Mouse (Mus musculus): Measurements from ENCODE around the gene 3110082I17Rik. TPM values are rescaled to one million over a fixed set of nuclear protein-coding genes. Genes with fewer than 3 reads are reported as not detected.

3110082I17Rik gene
- polyA plus RNA-seq, 1 experiment from 2014 or later: 19.7 TPM

DNA sequence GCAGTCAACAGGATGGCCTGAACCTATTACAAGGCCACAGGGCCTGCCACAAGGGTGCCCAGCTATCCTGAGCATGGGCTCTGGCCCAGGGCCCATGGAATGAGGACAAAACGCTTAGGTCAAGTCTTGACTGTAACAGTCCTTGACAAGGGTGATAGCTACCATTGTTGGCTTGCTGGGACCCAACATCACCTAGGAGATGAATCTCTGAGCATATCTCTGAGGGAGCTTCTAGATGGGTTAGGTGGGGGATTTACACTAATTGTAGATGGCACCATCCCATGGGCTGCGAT is 18.7 kb downstream of the 3110082I17Rik start:
- Histone ChIP-seq H3K4me1 (replicated peaks; ENCODE audit: control insufficient read depth, insufficient read depth) (no peaks in the 10 kb centered on the region; the same call in 1 of the 2 replicates), H3K36me3 (ENCODE audit: control insufficient read depth, insufficient read depth, low read length) (no peaks in the 10 kb centered on the region), H3K9me3 (ENCODE audit: control insufficient read depth, low read length) (no peaks in the 10 kb centered on the region), H3K4me3 (ENCODE audit: low read depth, low read length) (no peak overlapping the region), H3K27me3 (ENCODE audit: control insufficient read depth, insufficient read depth, low read length) (no peaks in the 10 kb centered on the region), H3K4me2 (replicated peaks; ENCODE audit: low read depth) (no peak overlapping the region), H3K27ac (replicated peaks) (no peak overlapping the region), H3K9ac (ENCODE audit: low read length) (no peak overlapping the region)
- 98% methylated on average over 2 of the region's 2 CpGs for WGBS
- ATAC-seq (ENCODE audit: low FRiP score, low TSS enrichment): no peak
- TF ChIP-seq EP300 (optimal IDR thresholded peaks at IDR 0.05) (no peak), CTCF (IDR thresholded peaks at IDR 0.05; ENCODE audit: low read depth) (no peak)
- DNase-seq (ENCODE audit: low spot score): no peak

DNA sequence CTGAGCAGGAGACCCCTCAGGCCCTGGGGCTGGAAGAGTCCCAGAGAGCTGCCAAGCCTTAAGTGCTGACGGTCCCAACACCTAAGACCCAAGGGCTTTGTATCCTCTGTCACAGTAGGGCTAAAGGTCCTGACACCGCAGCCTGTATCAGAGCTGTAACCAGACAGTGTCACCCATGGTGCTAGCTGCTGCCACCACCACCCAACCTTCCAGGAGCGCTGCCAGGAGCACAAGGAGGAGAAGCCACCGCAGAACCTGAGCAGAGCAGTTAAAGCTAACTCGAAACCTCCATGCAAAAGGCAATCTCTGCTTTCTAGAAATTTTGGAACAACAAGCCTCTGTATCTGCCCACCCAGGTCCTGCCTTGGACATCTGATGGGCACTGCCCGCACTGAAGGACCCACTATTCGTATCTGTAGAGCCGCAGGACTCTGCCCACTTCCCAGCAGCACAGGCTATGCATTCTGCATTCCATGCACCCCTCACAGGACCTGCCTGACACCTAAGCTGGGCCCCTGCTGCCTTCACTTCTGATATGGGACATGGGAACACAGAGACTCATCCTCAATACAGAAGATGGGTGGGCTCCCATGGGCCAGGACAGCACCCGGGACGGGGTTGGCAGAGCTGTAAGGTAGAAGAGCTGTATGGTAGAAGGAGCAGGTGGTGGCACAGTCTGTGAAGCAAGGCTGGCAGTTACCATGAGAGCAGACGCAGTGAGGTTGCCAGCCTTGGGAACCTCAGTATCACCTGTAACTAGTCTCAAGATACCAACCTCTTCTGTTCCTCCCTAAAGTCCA is 19.2 kb downstream of the 3110082I17Rik start:
- Histone ChIP-seq H3K4me3 (ENCODE audit: low read depth, low read length) (no peak overlapping the region), H3K27ac (replicated peaks) (no peak overlapping the region), H3K4me1 (replicated peaks; ENCODE audit: control insufficient read depth, insufficient read depth) (no peaks in the 10 kb centered on the region; the same call in 1 of the 2 replicates), H3K36me3 (ENCODE audit: control insufficient read depth, insufficient read depth, low read length) (no peaks in the 10 kb centered on the region), H3K9me3 (ENCODE audit: control insufficient read depth, low read length) (no peaks in the 10 kb centered on the region), H3K27me3 (ENCODE audit: control insufficient read depth, insufficient read depth, low read length) (no peaks in the 10 kb centered on the region), H3K9ac (ENCODE audit: low read length) (no peak overlapping the region), H3K4me2 (replicated peaks; ENCODE audit: low read depth) (no peak overlapping the region)
- ATAC-seq (ENCODE audit: low FRiP score, low TSS enrichment) (no peak), DNase-seq (ENCODE audit: low spot score) (no peak)
- 96% methylated on average over 11 of the region's 11 CpGs for WGBS
- no peak for TF ChIP-seq EP300 (optimal IDR thresholded peaks at IDR 0.05)
- TF ChIP-seq CTCF (IDR thresholded peaks at IDR 0.05; ENCODE audit: low read depth): no peak

DNA sequence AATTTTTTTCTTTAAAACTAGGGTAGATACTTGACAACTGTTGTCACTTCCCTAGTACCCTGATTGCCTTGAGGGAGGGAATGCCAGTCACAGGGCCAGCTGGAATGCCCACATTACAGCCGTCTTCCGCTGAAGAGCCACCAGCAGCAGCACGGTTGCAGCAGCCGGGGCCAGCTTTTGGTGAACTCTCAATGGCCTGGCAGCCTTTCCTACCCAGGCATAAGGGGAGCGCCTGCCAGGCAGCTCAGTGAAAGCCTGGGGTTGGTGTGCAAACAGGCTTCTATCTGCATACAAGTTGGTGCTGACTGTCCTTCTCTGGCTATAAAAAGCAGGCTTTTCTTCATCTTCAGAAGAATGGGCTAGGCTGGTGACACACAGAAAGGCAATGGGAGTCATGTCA is 19.9 kb downstream of the 3110082I17Rik start:
- ATAC-seq (ENCODE audit: low FRiP score, low TSS enrichment) (no peak), DNase-seq (ENCODE audit: low spot score) (no peak)
- Histone ChIP-seq H3K36me3 (ENCODE audit: control insufficient read depth, insufficient read depth, low read length) (no peaks in the 10 kb centered on the region), H3K4me3 (ENCODE audit: low read depth, low read length) (no peak overlapping the region), H3K9ac (ENCODE audit: low read length) (no peak overlapping the region), H3K4me1 (replicated peaks; ENCODE audit: control insufficient read depth, insufficient read depth) (no peaks in the 10 kb centered on the region; the same call in 1 of the 2 replicates), H3K4me2 (replicated peaks; ENCODE audit: low read depth) (no peak overlapping the region), H3K27ac (replicated peaks) (no peak overlapping the region), H3K9me3 (ENCODE audit: control insufficient read depth, low read length) (no peaks in the 10 kb centered on the region), H3K27me3 (ENCODE audit: control insufficient read depth, insufficient read depth, low read length) (no peaks in the 10 kb centered on the region)
- WGBS: 74% methylated on average over 5 of the region's 5 CpGs
- no peak for TF ChIP-seq EP300 (optimal IDR thresholded peaks at IDR 0.05)
- no peak for TF ChIP-seq CTCF (IDR thresholded peaks at IDR 0.05; ENCODE audit: low read depth)

DNA sequence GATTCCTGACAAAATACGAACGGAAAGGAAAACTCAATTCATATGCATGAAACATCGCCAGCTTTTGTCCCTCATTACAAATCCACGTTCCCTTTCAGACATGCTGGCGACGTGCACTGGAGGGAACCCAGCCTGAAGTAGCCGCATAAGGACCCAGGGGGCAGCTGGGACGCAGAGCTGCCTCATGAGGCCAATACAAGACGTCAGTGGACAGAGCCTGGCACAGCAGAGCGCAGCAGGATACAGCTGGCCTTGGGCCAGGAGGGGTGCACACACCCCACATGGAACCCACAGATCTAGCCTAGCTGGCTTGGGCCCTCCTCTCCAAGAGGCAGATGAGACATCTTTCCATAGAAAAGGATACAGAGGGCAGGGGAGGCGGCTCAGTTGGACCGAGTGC is 21.9 kb downstream of the 3110082I17Rik start:
- no peak overlapping the region for H3K4me3 ChIP-seq (ENCODE audit: low read depth, low read length)
- TF ChIP-seq EP300 (optimal IDR thresholded peaks at IDR 0.05) (no peak), CTCF (IDR thresholded peaks at IDR 0.05; ENCODE audit: low read depth) (no peak)
- ATAC-seq (ENCODE audit: low FRiP score, low TSS enrichment) (no peak), DNase-seq (ENCODE audit: low spot score) (no peak)
- H3K9me3 ChIP-seq (ENCODE audit: control insufficient read depth, low read length): no peaks in the 10 kb centered on the region
- no peak overlapping the region for H3K4me2 ChIP-seq (replicated peaks; ENCODE audit: low read depth)
- no peaks in the 10 kb centered on the region for H3K27me3 ChIP-seq (ENCODE audit: control insufficient read depth, insufficient read depth, low read length)
- no peak overlapping the region for H3K9ac ChIP-seq (ENCODE audit: low read length)
- 79% methylated on average over 12 of the region's 12 CpGs for WGBS
- H3K27ac ChIP-seq (replicated peaks): no peak overlapping the region
- H3K36me3 ChIP-seq (ENCODE audit: control insufficient read depth, insufficient read depth, low read length): no peaks in the 10 kb centered on the region
- H3K4me1 ChIP-seq (replicated peaks; ENCODE audit: control insufficient read depth, insufficient read depth): no peaks in the 10 kb centered on the region; the same call in 1 of the 2 replicates

DNA sequence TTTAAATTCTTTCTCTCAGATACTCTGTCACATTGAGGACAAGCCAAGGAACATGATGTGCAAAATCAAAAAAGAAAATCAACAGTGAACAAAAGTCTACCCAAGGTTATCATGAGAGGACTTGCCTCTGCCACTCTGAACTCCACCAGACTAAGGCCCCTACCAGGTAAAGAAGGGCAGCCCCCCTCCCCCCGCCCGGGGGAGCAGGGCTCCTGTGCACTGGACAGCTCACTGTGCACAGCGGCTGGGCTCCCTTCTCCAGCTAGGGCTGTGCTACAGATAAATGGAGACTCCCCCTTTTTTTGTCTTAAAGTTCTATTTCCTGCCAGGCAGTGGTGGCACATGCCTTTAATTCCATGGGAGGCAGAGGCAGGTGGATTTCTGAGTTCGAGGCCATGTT is 22.6 kb downstream of the 3110082I17Rik start:
- Histone ChIP-seq H3K27ac (replicated peaks) (no peak overlapping the region), H3K4me2 (replicated peaks; ENCODE audit: low read depth) (no peak overlapping the region), H3K9ac (ENCODE audit: low read length) (no peak overlapping the region), H3K4me3 (ENCODE audit: low read depth, low read length) (no peak overlapping the region), H3K9me3 (ENCODE audit: control insufficient read depth, low read length) (no peaks in the 10 kb centered on the region), H3K36me3 (ENCODE audit: control insufficient read depth, insufficient read depth, low read length) (no peaks in the 10 kb centered on the region), H3K27me3 (ENCODE audit: control insufficient read depth, insufficient read depth, low read length) (no peaks in the 10 kb centered on the region), H3K4me1 (replicated peaks; ENCODE audit: control insufficient read depth, insufficient read depth) (no peaks in the 10 kb centered on the region; the same call in 1 of the 2 replicates)
- 85% methylated on average over 4 of the region's 4 CpGs for WGBS
- TF ChIP-seq EP300 (optimal IDR thresholded peaks at IDR 0.05) (no peak), CTCF (IDR thresholded peaks at IDR 0.05; ENCODE audit: low read depth) (no peak)
- no peak for ATAC-seq (ENCODE audit: low FRiP score, low TSS enrichment)
- DNase-seq (ENCODE audit: low spot score): no peak

DNA sequence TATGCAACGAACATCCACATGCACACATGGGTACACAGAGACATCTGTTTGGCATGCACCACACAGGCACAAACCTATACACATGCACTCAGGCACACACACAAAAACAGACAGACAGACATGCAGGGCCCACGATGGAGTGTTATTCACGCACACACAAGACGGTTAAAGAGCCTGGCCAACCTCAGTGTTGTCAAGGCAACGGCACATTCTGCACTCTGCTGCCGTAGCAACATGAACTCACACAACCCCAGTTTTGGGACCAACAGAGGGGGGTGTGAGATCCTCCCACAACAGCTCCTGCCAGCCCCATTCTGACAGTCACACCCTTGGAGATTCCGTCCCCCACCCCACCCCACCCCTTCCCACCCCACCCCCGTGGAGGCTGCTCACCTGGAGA is 25.4 kb downstream of the 3110082I17Rik start:
- Histone ChIP-seq H3K4me2 (replicated peaks; ENCODE audit: low read depth) (no peak overlapping the region), H3K36me3 (ENCODE audit: control insufficient read depth, insufficient read depth, low read length) (no peaks in the 10 kb centered on the region), H3K4me1 (replicated peaks; ENCODE audit: control insufficient read depth, insufficient read depth) (no peaks in the 10 kb centered on the region), H3K4me3 (ENCODE audit: low read depth, low read length) (no peak overlapping the region), H3K27ac (replicated peaks) (no peak overlapping the region), H3K27me3 (ENCODE audit: control insufficient read depth, insufficient read depth, low read length) (no peaks in the 10 kb centered on the region), H3K9me3 (ENCODE audit: control insufficient read depth, low read length) (no peaks in the 10 kb centered on the region), H3K9ac (ENCODE audit: low read length) (no peak overlapping the region)
- ATAC-seq (ENCODE audit: low FRiP score, low TSS enrichment) (no peak), DNase-seq (ENCODE audit: low spot score) (no peak)
- WGBS: 43% methylated on average over 8 of the region's 8 CpGs
- TF ChIP-seq CTCF (IDR thresholded peaks at IDR 0.05; ENCODE audit: low read depth): no peak
- TF ChIP-seq EP300 (optimal IDR thresholded peaks at IDR 0.05): no peak

Measured in stomach, postnatal 0 days (tissue).